Mouse (Mus musculus): ENCODE data around the gene Lyrm9. TPM values are rescaled to one million over a fixed set of nuclear protein-coding genes. Genes with fewer than 3 reads are reported as not detected.

The Lyrm9 gene
- polyA plus RNA-seq (2017; shearing (Covaris generic)) = 10 to 100 TPM; 17.9 to 38.4 (median 28.3) TPM

GRCm38 (mm10) chr11:78826442-78827013 is at the start of gene Lyrm9:
Gene Lyrm9 (plus strand): TSS chr11:78826584.
- ATAC-seq = peak; percentile 63

DNA sequence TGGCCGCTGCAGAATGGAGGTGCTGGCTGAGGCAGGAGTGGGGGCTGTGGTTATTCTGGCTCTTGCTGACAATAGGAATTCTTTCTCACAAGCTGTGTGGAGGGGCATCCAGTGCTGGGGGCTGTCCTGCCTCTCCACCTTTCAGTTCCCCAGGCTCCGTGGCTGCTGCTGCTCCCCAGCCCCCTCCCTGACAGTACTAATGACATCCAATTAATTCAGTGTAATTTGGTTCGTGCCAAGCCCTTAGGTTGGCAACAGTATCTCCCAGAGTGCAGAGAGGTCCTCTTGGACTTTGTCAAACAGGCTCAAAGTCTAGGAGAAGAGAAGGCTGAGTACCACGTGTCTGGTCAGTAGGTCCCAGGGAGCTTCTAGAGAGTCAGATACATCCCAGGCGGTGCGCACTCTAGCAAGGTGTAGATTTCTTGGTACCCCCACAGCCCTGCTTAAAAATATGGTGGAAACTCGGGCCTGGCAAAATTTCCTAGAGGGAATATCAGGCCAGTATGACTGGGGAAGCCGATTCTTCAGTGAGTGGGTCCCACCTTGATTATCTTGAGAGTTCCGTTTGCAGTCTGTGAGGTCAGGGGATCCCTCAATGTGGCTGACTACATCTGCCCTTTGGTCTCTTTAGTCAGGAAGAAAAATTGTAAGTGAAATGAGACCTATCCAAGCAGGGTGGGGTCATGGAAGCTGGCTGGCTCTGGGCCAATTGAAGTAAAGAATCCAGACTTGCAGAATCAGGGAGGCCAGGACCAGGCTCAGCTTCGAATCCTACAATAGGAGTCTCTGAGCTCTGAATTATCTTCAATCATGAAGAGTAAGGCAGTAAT is 48.3 kb upstream of the Lyrm9 start:
- no peak for ATAC-seq

DNA sequence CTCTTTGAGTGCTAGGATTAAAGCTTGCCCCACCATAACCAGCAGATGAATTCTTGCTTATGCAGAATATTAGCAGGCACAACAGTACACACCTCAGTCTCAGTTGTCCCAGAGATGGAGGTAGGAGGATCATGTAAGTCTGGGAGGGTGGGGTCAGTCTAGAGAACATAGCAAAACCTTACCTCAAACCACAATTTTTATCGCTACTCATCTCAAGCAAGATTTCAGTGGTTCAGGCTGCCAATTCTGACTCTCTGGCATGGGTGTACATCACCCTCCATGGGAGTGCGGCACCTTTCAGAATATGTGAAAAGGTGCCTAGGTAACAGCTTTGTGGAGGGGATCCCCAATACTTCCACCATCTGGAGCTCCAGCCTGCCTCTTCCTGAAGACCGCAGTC is 46.4 kb upstream of the Lyrm9 start:
- peak; percentile 38 for ATAC-seq

GRCm38 (mm10) chr11:78780571-78780970 is 45.8 kb upstream of the Lyrm9 start:
- no peak for ATAC-seq

DNA sequence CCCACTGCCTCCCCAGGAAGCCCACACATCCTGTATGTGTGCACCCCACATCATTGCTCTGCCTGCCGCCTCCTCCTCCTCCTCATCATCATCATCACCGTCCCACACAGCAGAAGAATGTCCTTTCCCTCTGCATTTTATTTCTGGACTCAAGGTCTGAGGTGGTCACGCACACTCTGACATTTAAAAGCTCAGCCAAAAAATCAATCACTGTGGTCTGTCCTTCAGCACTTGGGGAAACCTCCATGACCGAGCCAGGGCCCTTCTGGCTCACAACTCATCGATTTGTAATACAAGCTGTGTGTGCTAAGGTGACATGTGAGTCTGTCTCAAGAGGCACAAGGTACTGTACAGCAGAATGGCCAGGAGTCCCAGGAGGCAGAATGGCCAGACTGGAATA is 44.1 kb upstream of the Lyrm9 start:
- ATAC-seq = no peak

GRCm38 (mm10) chr11:78782791-78783347 is 43.5 kb upstream of the Lyrm9 start:
- ATAC-seq = no peak

GRCm38 (mm10) chr11:78786013-78786431 is 40.4 kb upstream of the Lyrm9 start:
- ATAC-seq = no peak

GRCm38 (mm10) chr11:78789370-78790060 is 36.9 kb upstream of the Lyrm9 start:
- ATAC-seq = no peak

DNA sequence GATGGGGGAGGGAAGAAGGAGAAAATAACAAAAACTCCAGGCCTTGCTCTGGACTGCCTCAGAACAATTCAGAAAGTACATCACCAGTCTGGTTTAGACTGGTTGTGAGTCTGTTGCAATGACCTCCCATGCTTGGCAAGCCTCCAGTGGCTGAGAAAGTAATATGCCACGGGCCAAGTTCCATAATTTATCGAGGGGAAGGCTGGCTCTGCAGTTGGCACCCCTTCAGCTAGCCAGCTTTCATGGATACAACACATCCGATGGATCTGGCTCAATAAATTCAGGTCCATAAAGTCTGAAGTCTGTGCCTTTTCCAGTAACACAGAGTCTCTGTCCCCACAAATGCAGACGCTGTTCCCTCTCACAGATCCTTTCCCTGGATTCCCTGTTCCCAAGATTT is 34.8 kb upstream of the Lyrm9 start:
- no peak for ATAC-seq

DNA sequence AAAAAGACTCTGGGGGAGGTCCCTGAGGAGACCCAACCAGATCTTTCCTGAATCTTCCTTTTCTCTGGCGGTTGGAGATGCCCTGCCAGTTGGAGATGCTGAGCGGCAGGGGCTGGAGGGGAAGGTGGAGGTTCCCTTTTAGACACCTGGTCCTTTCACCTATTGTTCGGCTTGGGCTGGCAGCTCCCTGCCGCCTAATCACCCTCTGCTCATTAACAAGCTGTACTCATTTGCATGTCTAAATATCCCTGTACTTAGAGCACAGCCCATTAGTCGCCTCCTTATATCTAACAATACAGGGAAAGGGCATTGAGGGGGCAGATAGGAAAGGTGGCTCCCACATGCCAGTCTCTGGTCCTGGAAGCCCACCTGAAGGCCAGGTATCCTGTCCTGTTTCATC is 34.3 kb upstream of the Lyrm9 start:
- no peak for ATAC-seq

- ATAC-seq = no peak
Measured at GRCm38 (mm10) chr11:78792465-78792864, 33.9 kb upstream of the Lyrm9 start.

GRCm38 (mm10) chr11:78793116-78793515 is 33.3 kb upstream of the Lyrm9 start:
- ATAC-seq = no peak

DNA sequence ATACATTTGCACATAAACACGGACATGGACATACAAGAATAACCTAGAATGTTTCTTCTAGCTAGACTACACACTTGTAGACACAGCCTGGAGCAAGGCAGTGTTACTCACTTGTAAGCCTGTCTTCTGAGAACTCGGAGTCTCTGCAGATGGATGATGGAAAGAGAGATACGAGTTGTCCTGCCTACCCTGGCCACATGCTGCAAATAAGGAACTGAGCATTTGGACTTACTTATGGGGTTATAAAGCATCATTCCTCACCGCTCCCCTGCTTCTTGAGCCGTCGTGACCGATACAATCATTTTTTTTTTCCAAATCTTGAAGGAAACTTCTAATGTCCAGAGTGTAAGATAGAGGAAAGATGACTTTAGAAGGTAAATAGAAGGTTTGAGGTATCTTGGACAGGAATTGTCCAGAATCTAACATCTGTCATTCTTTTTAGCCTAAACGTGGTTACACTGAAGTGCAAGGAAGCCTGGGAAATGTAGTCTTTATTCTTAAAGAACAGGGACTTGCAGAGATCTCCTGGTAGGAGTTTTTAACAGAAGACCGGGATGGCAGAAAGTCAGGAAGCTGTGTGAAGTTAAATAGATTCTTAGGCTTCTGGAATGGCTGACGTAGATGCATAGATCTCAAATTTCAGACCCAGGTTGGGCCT is 30.2 kb upstream of the Lyrm9 start:
- no peak for ATAC-seq

- ATAC-seq = no peak
Measured at GRCm38 (mm10) chr11:78801094-78801493, 25.3 kb upstream of the Lyrm9 start.

DNA sequence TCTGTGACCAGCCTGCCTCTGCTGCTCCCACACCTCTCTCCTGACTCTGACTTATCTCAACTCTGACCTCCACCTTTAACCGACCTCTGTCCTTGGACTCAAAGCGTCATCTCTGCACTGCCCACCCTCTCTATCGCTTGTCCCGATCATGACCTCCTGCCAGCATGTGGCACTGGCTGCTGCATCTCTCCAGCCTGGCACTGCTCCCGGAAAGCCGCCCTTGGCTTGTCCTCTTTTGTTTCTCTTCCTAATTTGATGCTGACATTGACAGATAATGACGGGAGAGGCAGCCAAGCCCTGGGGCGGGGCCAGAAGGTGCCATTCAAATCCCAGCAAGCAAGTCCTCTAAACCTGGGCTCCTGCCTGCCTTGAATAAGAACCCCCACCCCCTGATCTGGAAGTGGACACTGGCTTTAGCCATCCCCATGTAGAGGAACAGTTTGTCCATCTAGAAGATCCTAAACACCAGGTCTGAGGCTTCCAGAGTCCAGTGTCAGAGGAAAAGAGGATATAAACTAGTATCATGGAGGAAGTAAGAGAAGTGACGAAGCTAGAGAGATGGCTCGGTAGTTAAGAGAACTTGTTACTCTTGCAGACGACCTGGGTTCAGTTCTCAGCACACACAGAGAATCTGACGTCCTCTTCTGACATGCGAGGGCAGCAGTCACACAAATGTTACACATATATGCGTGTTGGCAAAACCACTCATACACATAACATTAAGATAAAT is 22.6 kb upstream of the Lyrm9 start:
- ATAC-seq = no peak

GRCm38 (mm10) chr11:78804551-78804950 is 21.8 kb upstream of the Lyrm9 start:
- ATAC-seq = no peak

DNA sequence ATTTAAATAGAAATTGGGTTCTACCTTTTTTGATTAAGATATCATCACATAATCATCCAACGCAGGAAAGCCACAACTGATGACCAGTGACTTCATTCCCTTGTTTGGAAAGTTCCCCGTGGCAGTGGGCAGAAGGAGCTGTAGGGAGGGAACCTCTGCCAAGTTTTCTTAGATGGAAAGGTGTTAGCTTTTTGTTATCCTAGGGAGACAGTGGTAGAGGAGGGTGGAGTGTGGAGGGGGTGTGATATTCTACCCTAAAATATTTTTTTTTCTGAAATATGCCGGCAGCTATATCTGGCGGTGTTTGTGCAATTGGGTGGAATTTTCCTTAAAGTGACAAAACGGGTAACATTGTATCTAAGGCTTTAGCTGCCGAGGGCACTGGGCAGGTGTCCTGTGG is 21.2 kb upstream of the Lyrm9 start:
- no peak for ATAC-seq

GRCm38 (mm10) chr11:78805691-78806137 is 20.7 kb upstream of the Lyrm9 start:
- no peak for ATAC-seq

- ATAC-seq = no peak
Measured at GRCm38 (mm10) chr11:78807341-78808108, 18.9 kb upstream of the Lyrm9 start.

DNA sequence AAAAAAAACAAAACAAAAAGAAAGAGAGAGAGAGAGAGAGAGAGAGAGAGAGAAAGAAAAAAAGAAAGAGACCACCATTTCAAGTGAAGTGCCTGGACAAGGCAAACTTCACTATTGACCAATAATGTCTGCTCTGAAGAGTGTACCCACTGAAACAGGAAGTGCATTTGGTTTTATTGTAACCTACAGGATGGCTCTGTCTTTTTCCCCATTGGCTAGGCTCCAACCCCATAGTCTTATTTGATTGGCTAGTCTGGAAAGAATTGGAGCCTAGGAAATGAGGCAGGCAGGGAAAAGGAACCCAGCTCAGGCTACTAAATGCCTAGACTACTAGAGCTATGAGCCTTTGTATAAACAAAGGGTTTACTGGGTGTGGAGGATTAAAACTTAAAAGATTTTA is 17.0 kb upstream of the Lyrm9 start:
- ATAC-seq = no peak

GRCm38 (mm10) chr11:78814461-78814941 is 11.9 kb upstream of the Lyrm9 start:
- ATAC-seq = no peak
